Mouse (Mus musculus) mouse embryonic stem cell (cell line): ENCODE measurements around the gene Tpcn2.

Source experiments
- in situ Hi-C, 2 experiments: fragments of 300-500 bp; cut with MboI; formaldehyde crosslinking; loops; 1 replicate in 1 of 2; 3 replicates in 1 of 2; pipeline ENCODE4 v1.14.3; 2019 to 2020; ENCODE audit warnings: low sequenced_read_pairs in 2 of 2, low pct_unique_long_range_greater_than_20kb in 1 of 2, mixed read lengths in 1 of 2; ENCODE audit not compliant: unreplicated experiment in 1 of 2

Gene Tpcn2

GRCm38 (mm10) chr7:145283487-145284187 is at the start of gene Tpcn2:
Tpcn2 (minus strand) TSS chr7:145284011.
- in situ Hi-C loops: no loop called here

GRCm38 (mm10) chr7:145332376-145333041 is 48.7 kb upstream of the Tpcn2 start:
- in situ Hi-C loops: no loop called here

- in situ Hi-C loops: no loop called here
These were observed 46.8 kb upstream of the Tpcn2 start for GRCm38 (mm10) chr7:145330641-145331040.

DNA sequence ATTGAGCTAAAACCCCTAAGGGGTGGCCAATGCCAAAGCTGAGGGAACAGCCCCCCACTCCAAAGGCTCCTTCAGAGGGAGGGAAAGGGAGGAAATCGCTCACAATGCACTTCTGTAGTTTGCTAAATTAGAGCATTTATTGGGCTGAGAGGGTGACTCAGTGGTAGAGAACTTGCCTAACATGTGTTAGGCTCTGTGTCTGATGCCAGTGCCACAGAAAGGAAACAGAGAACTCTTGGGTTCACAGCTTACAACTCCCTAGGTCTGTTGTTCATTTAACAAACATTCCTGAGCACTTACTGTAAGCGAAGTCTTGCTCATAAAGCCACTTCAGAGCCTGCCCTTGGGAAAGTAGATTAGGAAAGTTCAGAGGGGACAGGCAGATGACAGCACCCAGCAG is 46.2 kb upstream of the Tpcn2 start:
- in situ Hi-C loops: no loop called here

- in situ Hi-C loops: no loop called here
These were observed 41.9 kb upstream of the Tpcn2 start for GRCm38 (mm10) chr7:145325697-145326096.

GRCm38 (mm10) chr7:145323607-145324006 is 39.8 kb upstream of the Tpcn2 start:
- in situ Hi-C loops: no loop called here

DNA sequence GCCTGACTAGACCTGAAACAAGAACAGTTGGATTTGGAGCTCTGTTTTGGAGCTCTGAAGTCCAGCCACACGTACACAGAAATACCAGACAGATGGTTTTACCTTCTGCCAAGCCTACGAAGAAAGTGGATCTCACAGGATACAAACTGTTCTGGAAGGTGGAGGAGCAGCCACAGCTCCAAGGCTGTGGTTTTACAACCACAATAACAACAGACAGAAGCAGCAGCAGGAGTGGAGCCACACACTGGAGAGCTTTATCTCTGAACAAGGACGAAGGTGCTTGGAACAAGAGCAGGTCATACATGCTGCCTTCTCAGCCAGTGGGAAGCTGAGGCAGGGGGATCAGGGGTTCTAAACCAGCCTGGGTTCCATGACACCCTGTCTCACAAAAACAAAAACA is 35.7 kb upstream of the Tpcn2 start:
- in situ Hi-C loops: no loop called here

- in situ Hi-C loops: no loop called here
These were observed 33.7 kb upstream of the Tpcn2 start for GRCm38 (mm10) chr7:145317522-145317921.

GRCm38 (mm10) chr7:145314785-145315411 is 31.1 kb upstream of the Tpcn2 start, which contains the start of gene Mrgprd:
Mrgprd (plus strand) TSS chr7:145314835.
- in situ Hi-C loops: no loop called here

DNA sequence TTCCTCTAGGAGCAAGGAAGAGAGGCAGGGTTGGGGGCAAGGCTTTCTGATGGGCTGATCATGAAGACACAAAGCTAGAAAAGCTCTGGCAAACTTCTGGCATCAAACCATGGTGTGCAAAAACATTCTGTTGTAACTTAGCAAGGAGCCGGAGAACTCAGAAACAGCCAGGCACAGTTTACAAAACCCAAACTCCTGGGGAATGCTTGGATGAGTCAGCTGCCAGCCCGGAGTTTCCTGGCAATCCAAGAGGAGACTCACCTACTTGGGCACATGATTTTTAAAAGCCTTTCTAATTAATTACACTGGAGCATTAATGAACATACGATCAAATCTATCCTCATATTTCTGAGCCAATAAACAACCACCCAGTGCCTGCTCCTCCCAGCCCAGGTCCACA is 28.3 kb upstream of the Tpcn2 start:
- in situ Hi-C loops: no loop called here

DNA sequence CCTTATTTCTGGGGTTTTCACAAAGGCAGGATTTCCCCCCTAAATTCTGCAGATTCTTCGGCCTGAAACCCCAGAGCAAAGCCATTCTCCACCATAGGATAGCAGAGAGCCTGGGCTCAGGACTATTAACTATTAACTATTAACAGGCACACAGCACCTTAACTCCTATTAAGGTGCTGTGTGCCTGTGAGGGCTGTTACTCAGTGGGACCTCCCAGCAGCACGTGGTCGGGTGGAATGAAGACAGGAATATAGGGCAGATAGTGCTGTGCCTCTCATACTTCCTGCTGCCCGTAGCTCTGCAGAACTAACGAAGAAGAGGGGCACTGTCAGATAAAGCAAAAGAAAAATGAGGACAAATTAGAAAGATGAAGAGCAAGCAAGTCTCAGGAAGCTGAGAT is 26.7 kb upstream of the Tpcn2 start:
- in situ Hi-C loops: no loop called here

- in situ Hi-C loops: no loop called here
These were observed 26.1 kb upstream of the Tpcn2 start for GRCm38 (mm10) chr7:145309877-145310276.

DNA sequence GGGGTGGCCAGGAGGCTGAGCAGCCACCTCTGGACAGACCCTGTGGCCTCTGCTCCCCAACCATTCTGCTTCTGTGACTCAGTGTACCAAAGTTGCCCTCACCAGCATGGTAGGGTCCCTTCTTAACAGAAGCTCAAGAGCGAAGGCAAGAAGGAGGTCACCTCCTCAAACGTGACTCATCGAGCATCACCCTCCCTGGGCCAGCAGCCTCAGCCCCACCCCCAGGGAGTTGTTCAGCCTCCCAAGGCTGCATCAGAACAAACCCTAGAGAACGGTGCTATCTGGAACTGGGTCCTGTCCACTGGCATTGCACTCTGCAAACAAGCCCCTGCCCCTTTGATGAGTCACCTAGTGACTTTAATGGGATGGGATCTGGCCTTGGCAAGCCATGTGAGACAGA is 25.1 kb upstream of the Tpcn2 start:
- in situ Hi-C loops: no loop called here

DNA sequence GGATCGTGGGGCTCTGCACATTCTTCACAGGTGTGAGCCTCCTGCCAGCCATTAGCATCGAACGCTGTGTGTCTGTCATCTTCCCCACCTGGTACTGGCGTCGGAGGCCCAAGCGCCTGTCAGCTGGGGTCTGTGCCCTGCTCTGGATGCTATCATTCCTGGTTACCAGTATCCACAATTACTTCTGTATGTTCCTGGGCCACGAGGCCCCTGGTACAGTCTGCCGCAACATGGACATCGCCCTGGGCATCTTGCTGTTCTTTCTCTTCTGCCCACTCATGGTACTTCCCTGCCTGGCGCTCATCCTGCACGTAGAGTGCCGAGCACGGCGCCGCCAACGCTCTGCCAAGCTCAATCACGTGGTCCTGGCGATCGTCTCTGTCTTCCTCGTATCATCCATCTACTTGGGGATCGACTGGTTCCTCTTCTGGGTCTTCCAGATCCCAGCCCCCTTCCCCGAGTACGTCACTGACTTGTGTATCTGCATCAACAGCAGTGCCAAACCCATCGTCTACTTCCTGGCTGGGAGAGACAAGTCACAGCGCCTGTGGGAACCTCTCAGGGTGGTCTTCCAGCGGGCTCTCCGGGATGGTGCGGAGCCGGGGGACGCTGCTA is 24.4 kb upstream of the Tpcn2 start:
- in situ Hi-C loops: no loop called here

DNA sequence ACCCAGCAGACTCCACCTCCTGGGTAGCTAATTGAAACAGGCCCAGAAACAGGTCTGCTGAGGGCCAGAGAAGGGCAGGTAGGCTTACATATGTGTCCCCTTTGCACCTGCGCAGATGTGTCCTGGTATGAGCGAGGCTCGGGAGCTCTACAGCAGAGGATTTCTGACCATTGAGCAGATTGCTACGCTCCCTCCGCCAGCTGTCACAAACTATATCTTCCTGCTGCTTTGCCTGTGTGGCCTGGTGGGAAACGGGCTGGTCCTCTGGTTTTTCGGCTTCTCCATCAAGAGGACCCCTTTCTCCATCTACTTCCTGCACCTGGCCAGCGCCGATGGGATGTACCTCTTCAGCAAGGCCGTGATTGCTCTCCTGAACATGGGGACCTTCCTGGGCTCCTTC is 23.8 kb upstream of the Tpcn2 start:
- in situ Hi-C loops: no loop called here

DNA sequence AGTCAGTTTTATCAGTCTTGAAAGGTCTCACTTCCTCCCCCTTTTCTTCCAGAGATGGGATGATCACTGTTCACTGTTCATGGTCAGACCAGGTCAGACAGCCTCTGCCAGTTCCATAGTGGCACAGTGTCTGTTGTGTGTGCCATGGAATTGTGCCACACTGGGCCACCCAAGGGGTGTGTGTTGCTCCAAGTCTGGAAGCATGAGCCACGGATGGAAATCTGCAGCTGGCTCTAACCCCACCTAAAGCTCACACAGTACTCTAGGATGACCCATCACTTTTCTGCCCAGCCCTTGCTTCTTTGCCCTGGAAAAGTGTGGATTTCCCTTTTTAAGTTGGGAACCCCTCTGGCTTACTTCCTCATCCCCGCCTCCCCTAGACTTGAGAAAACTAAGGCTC is 20.3 kb upstream of the Tpcn2 start:
- in situ Hi-C loops: no loop called here

DNA sequence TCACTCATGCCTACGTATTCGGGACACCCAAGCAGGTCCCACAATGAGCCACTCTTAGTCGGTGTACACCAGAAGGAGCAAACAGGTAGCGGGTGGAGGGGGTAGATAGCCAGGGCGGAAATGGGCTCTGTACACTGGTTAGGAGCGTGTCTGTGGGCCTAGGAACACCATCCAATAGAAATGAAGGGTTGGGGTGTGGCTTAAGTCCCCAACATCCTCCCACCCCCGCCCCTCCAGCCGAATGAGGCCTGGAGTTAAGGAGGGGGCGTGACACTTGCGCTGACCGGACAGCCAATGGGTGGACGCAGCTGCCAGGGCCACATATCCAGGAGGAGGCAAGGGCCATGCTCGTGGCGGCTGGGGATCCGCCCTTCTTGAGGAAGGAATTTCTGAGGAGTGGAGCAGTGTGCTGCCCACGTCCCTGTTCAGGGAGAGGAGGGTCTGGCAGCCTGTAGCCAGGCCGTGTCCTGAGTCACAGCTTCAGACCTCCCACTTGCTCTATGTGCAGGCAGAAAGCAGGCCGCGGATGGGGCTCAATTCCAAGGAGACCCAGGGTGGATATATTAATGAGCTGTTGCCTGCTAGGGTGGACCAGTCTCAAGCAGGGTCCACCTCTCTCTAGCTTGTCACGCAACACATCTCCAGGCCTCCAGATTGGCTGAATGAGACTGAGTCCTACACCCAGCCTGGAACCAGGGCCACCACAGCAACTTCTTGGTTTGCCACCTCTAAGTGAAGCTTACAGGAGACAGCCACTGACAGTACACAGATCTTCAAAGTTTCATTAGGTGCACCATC is 18.9 kb upstream of the Tpcn2 start:
- in situ Hi-C loops: no loop called here

GRCm38 (mm10) chr7:145301341-145302005 is 17.7 kb upstream of the Tpcn2 start:
- in situ Hi-C loops: no loop called here
